Mouse (Mus musculus): Measurements from ENCODE around the gene Mab21l1. TPM values are rescaled to one million over a fixed set of nuclear protein-coding genes. Genes with fewer than 3 reads are reported as not detected.

Mab21l1 gene
- total RNA-seq, 2 experiments from 2014 or later, result 0.89 to 1.9 TPM

DNA sequence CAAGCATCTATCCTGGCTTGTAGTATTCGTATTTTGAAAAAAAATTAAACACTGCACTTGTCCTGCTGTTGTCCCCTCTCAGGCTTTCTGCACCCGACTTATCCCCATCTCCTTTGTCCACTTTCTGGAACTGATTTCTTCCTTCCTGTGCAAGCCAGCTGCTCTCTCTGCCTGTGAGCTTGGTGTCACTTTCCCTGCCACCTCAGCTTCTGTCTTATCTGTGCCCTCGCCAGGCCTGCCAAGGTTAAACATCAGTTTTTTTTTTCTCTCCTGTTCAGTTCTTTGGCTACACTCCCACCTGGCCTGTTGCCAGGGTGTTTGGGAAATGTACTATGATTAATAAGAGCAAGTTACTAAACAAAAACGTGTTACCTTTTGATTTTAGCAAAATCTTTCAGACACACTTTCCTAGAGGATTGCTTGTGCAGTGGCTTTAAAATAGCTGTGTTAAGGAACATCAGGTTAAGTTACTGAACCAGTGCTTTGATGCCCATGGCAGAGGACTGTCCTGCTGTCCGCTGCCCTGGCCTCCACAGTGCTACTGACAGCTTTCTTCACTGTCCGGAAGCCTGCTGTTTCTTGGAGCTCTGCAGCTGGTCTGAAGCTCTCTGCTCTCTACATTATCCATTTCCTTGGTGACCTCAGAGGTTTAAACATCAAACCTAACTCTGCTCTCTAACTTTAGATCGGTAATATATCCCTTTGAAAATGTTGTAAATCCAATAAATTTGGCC is 11.7 kb downstream of the Mab21l1 start:
- DNase-seq (ENCODE audit: low spot score in 2 of 2), result no peak
- intact Hi-C loops (cut with DNase I), result no loop called here

DNA sequence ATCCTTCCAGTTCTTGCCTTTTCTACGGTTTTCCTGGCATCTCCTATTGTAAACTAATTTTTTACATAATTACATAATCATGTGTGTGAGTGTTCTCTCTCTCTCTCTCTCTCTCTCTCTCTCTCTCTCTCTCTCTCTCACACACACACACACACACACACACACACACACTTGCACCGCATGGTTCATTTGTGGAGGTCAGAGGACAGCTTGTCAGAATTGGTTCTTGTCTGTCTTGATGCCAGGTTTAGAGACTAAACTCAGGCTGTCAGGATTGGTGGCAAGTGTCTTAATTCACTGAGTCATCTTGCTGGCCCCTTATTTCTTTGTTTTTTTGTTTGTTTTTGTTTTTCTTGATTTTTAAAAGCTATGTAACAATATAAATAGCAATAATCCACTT is 12.5 kb downstream of the Mab21l1 start:
- no peak for DNase-seq (ENCODE audit: low spot score in 2 of 2)
- intact Hi-C loops (cut with DNase I), result no loop called here

- DNase-seq (ENCODE audit: low spot score in 2 of 2), result no peak
- intact Hi-C loops (cut with DNase I), result no loop called here
Measured at GRCm38 (mm10) chr3:55814993-55815625, 32.8 kb downstream of the Mab21l1 start.

DNA sequence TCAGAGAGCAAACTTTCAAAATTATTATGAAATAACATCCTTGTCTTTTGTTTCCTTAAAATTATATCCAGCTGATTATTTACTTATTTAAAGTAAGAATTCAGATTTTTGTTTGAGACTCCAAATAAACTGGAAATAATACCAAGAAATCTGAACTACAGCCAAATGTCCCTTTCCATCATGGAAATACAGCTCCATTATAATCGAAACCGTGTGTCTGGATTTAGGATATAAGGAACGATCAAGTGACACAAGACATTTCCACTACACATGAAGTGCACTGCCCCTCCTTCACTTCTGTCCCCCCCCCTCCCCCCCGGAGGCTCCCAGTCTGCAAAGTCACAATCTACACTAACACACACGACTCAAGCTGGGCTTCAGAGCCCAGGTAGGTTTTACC is 33.8 kb downstream of the Mab21l1 start:
- intact Hi-C loops (cut with DNase I), result no loop called here
- no peak for DNase-seq (ENCODE audit: low spot score in 2 of 2)

- intact Hi-C loops (cut with DNase I), result no loop called here
- DNase-seq (ENCODE audit: low spot score in 2 of 2), result no peak
Measured at GRCm38 (mm10) chr3:55816638-55817375, 34.5 kb downstream of the Mab21l1 start.

DNA sequence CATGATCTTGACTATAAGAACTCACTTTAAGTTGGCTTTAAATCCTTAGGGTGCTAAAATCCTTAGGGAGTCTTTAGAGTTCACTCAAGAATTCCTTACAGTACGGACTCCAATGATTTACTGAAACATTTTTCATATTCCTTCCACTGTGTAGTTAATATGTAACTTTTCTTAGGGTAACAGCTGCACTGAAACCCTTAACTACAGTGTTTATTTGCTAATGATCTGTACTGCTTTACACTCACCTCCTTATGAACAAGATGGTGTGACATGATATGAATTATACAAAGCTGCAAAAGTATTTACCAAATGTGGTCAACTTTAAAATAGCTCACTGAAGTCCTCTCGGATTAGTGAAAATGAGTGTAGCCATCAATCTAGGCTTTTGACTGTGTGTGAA is 35.8 kb downstream of the Mab21l1 start:
- intact Hi-C loops (cut with DNase I), result no loop called here
- no peak for DNase-seq (ENCODE audit: low spot score in 2 of 2)

- DNase-seq (ENCODE audit: low spot score in 2 of 2), result no peak
- intact Hi-C loops (cut with DNase I), result no loop called here
Measured at GRCm38 (mm10) chr3:55819598-55819997, 37.3 kb downstream of the Mab21l1 start.

DNA sequence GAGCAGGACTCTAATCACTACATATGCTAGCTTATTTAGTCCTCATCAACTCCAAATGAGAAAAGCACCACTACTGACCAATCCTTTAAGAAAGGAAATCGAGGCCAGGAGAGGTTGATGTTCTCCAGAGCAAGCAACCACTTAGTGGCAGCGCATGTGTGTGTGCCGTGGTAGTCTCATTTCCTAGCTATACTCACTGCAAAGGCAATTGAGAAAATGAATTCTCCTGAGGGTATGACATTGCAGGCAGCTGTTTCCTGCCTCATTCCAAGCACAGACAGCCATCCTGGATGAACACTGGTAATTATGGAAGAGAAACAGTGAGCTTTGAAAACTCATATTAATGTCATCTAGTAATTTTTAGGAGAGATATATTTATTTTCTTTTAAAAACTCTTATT is 42.6 kb downstream of the Mab21l1 start:
- no peak for DNase-seq (ENCODE audit: low spot score in 2 of 2)

GRCm38 (mm10) chr3:55828481-55829256 is 46.4 kb downstream of the Mab21l1 start:
- intact Hi-C loops (cut with DNase I), result no loop called here
- no peak for DNase-seq (ENCODE audit: low spot score in 2 of 2)

More for the DNA sequence above, 42.6 kb downstream of the Mab21l1 start:
- intact Hi-C loops (cut with DNase I), result no loop called here

GRCm38 (mm10) chr3:55830226-55830625 is 47.9 kb downstream of the Mab21l1 start:
- DNase-seq (ENCODE audit: low spot score in 2 of 2), result no peak
- intact Hi-C loops (cut with DNase I), result no loop called here
